Mouse (Mus musculus) forelimb bud, embryonic 11.5 days (tissue): ENCODE results near the gene Klf6.

Source experiments
- DNase-seq: peaks from one replicate; pipeline ENCODE4 v3.0.0-alpha.2; 2012; ENCODE audit warnings: low read depth, low spot score

Klf6 gene

DNA sequence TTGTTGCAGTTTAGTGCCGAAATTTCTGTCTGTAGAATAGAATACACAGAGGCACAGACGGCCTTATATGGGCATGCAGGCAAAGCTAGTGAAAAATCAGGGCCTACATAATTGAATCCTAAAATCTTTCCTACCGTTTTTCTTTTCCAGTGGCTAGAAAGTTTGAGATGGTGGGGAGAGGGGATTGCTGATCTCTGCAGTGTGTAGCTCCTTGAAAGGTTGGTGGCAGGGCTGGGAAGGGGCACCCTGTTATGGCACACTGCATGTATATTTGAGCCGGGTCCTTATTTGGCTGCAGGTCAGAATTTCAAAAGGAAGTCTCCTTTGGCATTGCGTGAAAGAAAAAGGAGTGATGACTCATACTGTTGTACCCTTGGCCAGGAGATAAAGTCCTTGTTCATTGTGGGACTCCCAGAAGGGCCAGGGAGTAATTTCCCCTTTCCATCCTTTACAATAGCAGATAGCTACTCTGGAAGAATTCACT is 2.2 kb downstream of the Klf6 start:
- no peak for DNase-seq

DNA sequence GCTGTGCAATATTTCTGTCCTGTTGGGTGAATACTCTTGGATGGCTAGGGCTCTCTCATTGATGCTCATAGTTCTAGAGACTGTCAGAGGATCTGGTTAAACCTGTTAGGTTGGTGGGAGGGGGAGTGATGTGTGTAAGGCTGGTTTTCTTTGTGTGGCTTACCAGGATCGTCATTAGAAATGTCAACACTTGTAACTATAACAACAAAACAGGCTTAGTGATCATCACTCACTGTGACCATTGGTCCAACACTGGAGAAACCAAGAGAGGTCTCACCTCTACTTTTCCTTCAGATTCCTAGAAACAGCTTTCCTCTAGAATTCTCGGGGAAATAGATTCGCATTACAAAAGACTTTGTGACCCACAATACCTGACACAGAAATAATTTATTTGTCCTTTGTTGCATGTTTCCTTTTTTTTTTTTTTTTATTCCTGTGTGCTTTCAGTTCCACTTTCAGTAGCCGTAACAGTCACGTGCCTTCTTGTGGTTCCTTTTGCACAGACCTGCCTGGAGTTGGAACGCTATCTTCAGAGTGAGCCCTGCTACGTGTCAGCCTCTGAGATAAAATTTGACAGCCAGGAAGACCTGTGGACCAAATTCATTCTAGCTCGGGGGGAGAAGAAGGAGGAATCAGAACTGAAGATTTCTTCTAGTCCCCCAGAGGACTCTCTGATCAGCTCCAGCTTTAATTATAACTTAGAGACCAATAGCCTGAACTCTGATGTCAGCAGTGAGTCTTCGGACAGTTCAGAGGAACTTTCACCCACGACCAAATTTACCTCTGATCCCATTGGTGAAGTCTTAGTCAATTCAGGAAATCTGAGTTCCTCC is 3.2 kb downstream of the Klf6 start:
- no peak for DNase-seq

DNA sequence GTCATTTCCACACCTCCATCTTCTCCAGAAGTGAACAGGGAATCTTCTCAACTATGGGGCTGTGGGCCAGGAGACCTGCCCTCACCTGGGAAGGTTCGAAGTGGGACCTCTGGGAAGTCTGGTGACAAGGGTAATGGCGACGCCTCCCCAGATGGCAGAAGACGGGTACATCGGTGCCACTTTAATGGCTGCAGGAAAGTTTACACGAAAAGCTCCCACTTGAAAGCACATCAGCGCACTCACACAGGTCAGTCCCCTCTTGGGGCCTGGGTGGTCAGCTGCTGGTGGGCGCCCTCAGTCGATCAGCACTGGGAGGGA is 3.8 kb downstream of the Klf6 start:
- no peak for DNase-seq

DNA sequence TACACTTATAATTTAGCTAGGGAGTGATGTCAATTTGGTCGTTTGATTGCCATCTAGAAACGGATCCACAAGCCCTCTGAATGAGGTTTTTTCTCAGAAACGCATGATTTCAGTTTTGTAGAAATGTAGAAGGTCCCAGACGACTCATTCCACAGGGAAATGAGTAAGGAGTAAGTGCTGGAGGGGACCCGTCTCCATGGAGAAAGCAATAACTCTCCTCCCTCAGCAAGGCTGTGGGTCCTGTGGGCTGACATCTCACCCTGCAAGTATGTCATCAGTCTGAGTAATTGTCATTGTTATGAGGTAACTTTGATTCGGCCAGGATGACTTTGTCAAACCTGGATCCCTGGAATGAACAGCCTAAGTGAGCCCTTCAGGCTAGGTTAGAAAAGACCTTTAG is 4.8 kb downstream of the Klf6 start:
- DNase-seq = no peak

DNA sequence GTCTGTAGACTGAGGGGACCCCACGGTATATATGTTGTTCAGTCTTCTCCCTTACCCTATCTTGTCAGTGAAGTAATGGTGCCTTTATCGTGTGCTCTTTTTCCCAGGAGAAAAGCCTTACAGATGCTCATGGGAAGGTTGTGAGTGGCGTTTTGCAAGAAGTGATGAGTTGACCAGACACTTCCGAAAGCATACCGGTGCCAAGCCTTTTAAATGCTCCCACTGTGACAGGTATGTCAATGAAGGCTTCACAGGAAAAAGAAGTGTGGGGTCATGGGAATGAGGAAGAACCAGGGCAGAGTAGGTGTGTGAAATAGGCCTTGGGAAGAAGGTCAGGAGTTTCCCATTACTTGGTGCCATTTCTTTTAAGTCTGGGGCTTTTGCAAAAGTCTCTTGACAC is 5.2 kb downstream of the Klf6 start:
- no peak for DNase-seq

DNA sequence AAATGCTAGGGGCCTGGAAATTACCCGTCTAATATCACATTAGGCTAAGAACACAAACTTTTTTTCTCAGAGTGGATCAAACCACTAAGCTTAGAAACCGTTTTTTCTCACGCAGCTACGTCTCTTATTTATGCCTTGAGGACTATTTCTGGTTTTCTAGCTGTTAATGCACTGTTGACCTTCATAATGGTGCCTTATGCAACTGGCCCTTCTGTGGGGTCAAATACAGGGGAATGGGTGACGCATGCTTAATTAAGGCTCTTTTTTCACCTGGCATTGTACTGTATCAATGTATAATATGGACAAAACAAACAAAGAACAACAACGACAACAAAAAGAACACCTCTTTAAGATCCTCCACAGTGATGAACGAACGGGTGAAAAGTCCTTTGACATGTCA is 7.1 kb downstream of the Klf6 start:
- no peak for DNase-seq

DNA sequence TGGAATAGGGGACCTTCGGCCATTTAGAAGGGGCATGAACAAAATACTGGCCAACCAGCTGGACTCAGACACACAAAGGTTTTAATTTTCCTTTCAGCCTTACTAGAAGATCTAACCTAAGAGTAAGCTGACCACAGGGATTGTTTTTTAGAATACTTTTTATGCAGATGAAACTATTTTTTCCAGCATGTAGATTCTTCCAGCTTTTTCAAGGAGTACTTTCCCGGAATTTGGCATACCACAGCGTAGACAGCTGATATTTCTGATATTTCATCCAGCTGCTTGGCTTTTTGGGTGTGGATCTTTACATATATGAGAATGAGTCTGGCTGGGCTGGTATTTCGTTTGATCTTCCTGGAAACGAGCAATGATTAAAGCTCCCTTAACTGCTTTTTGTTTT is 8.2 kb downstream of the Klf6 start:
- DNase-seq = no peak

DNA sequence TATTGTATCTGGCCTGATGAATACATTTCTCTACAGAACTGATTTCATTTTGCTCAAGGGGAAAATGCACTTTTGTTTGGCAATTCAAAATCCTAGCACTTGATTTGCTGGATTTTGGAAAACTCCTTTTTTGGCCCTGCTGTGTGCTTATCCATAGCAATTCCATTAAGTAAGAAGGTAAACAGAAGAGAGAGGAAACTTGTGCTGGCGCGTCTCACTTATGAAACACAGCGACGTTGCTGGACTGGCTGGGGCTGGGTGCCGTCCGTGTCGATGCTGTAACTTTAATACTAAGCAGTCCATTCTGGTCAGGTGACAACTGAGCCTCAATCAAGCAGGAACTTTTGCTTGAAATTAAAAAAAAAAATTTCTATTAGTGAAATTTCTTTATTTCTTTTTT is 8.6 kb downstream of the Klf6 start:
- no peak for DNase-seq

DNA sequence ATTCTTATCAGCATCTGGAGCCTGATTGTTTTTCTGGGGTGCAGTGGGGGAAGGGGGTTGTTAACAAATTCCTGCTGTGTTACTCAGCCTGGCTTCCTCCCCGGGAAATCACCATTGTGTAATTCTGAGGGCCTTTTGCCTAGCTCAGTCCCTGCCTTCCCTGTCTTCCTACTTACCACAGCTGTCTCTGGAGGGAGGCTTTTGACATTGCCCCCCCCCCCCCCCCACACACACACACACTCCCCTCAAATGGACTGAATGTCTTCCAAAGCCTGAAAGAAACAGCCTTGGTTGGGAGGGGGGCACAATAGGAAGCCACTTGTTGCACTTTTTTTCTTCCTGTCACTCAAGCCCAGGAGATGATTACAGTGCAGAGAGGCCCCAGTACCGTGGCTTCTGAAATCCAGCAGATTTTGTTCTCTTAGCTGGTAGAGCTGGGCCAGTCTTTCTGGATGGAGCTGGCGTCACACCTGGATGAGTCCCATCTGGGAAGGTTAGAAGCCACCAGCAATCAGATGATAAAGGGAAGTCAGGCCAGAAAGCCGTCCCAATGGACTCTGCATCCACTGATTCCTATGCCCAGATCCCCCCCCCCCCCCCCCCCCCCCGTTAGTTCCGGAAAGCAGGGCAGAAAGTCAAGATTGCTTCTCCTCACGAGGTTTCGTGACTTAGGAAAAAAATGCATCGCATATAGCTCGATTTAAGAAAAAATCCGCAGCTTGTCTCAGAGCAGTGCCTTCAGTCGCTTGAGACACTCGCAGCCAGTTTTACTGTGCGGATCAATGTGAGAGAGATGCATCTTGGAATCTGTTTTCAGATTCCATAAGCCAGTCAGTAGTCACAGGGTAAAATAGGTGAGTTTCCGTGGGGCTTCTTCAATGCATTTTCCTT is 9.3 kb downstream of the Klf6 start:
- peak; percentile 7 for DNase-seq

DNA sequence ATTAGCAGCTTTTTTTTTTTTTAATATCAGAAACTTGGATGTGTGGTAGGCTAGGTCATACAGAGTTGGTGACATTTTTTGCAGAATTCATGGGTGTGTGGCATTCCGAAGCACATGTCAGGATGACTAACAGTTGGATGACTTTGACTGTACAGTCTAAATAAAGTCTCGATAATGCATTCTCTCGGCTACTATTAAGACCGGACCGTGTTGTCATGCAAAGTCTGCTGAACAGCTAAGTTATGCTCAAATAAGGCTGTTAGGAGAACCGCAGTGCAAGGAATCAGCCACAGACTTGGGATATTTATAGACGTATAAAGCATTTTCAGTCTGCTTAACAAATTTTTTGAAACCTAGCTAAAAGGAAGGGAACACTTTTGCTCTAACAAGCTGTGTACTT is 10.1 kb downstream of the Klf6 start:
- DNase-seq = no peak

DNA sequence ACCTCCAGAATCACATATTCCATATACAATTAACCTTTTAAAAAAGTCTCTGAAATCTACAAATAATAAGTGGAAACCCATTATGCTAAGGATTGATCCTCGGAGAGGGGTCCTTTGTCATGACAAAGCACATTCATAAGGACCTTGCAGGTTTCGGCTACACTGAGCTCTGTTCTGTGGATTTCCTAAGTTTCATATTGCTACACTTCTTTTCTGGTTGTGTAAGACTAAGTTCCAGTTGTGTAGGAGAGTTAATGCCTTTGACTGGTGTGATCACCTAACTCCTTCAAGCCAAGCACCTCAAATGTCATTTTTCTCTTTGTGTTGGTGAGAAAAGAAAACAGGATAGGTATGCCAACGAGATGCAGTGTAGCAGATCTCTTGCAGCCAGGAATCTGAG is 12.4 kb downstream of the Klf6 start:
- DNase-seq = no peak

DNA sequence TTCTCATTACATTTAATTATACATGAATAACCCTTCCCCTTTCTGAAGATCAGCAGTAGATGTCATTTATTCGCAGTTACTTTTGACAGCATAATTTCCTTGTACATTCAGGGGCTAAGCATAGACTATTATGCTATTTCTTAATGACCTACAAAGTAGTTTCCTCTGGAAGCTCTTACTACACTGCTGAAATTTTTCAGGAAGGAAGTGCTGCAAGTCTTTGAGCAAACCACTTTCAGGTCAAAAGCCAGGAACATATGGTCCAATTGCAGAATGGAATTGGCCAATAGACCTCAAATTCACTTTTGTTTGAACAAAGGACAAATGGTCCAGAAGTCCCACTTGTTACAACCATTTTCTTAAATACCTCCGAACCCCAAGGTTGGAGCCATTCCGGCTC is 14.2 kb downstream of the Klf6 start:
- DNase-seq = no peak

DNA sequence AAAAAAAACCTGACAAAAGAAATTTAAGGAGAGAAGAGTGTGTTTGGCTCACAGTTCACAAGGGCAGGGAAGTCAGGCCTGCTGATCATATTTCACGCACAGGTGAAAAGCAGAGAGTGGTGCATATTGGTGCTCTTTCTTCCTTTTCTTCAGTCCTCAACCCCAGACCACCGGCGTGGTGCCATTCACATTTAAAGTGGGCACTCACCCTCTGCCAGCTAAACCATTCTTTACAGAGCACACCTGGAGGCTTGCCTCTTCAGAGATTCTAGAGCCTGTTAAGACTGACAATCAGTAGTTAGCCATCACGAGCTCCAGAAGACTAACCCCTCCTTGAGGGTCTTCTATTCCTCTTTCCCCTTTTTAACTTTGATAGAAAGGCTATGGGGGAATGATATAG is 17.5 kb downstream of the Klf6 start:
- no peak for DNase-seq

DNA sequence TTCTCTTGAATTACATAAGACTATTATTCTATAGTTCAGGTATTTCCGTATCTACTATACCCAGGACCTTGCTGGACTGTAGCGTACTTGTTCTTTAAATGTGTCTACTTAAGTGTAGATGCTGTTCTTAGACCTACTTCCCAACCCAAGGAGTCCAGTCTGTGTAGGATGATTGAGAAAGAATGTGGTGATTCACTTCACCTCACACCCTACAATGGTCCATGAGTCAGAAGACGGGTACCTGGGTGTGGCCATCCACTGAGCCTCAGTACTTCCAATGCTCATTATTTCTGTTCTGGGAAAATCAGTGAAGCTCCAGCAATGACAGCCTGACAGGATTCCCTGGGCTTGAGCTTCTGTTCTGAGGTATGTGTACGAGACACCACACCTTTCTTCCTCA is 25.5 kb downstream of the Klf6 start:
- no peak for DNase-seq

DNA sequence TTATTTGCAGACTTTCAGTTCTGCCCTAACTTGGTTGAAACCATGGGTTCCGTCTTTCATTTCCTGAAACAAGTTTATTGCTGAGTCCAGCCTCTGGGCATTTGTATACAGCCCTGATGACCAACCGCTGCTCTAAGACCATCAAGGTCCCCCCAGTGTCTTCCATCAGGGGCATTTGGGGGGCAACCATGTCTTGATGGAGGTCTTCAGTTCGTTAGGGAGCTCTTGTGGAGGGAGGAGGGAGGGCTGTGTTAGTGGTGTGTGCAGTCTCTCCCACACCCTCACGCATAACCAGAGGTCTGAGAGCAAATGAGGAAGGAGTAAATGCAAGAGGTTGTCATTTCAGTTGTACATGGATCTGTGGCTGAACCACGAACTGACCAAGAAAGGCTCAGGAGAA is 26.9 kb downstream of the Klf6 start:
- no peak for DNase-seq

DNA sequence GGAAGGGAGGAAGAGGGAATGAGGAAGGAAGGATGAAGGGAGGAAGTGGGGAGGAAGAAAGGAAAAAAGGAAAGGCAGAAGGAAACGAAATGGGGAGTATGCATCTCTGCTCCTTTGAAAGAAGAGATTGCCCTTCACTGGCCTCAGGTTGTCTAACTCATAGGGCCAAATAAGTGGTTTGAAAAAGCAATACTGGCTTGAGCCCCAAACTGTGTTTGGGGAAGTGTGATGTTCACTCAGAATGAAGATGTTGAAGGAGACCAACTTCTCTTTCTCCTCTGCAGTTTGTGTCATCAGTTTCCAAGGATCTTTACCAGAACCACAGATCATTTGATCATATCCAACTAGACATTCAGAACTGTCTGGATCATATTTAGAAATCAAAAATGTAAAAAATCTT is 27.4 kb downstream of the Klf6 start:
- DNase-seq = no peak

DNA sequence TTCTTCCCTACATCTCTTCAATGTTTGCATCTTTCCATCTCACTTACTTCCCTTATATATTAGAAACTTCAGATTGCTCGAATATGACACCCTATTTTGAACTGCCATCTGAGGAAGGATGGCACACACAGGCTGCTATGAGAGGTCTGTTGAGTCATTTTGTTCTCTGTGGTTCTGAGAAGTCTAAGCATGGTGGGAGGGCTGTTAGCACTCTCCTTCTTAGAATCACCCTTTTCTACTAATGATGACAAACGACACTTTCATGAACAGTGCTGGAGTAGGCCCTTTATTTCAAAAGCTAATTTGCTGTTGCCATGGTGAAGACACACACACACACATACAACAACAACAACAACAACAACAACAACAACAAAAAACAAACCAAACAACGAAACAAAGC is 28.8 kb downstream of the Klf6 start:
- no peak for DNase-seq

DNA sequence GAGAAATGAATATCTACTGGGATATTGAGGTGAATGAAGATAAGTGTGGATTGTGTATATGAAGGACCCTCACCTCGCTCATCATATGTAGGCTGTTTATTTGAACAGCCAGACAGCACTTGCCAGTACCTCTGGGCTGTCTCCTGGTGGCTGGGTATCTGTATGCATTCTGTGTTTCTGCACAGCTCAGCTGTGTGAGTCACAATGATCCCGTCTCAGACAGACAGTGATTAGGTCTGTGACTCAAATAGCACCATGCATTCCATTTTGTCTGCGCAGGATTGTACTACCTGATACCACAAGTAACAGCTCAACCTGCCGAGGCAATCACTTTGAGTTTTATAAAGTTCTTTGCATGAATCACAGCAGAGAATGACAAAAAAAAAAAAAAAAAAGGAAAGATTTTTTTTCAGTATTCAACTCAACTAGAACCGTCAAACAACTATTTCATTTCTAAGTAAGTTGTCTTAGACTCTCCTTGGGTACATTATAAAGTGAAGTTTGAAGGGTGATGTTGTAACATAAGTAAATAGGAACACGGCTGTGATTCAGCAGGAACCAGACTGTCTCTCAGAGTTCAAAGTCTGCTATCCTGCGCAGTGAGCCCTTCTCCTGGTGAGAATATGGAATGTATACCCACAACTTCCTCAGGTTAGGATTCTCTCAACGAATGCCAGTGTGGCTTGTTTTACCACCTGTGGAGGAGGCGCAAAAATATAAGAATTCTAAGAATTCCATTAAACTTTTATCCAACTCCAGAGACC is 31.6 kb downstream of the Klf6 start:
- DNase-seq = no peak

DNA sequence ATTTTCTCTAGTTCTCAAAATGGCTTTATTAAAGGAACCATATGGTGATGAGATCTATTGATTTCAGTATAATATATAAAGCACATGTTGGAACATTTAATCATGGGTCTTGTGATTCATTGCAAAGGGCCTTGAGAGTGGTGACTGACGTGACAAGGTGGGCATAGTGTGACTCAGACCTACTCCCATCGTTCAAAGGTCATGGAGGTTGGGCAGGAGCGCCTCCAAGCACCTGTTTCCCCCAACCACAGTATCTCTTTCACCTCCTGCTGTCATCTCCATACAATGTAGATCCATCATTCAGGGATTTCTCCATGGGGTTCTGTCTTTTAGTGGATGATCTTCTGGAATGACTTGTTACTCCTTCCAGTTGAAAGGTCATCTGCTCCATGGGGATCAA is 33.6 kb downstream of the Klf6 start:
- DNase-seq = no peak

DNA sequence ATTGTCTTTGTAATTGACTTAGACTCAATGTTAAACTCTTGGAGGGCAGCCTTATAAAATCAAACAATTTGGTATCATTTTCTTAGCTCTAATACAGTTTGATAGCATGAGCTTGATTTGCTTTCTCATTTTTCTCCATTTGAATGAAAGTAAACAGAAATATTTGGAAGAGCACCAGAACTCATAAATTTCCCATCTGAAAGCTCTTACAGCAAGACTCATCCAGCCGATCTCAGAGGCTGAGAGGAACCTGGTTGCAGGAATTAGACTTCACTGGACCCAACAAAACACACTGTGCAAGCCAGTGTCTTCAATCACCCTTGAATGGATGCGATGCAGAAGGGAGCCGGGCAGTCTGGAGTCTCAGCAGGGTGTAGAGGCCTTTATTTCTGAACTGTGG is 34.6 kb downstream of the Klf6 start:
- DNase-seq = no peak

DNA sequence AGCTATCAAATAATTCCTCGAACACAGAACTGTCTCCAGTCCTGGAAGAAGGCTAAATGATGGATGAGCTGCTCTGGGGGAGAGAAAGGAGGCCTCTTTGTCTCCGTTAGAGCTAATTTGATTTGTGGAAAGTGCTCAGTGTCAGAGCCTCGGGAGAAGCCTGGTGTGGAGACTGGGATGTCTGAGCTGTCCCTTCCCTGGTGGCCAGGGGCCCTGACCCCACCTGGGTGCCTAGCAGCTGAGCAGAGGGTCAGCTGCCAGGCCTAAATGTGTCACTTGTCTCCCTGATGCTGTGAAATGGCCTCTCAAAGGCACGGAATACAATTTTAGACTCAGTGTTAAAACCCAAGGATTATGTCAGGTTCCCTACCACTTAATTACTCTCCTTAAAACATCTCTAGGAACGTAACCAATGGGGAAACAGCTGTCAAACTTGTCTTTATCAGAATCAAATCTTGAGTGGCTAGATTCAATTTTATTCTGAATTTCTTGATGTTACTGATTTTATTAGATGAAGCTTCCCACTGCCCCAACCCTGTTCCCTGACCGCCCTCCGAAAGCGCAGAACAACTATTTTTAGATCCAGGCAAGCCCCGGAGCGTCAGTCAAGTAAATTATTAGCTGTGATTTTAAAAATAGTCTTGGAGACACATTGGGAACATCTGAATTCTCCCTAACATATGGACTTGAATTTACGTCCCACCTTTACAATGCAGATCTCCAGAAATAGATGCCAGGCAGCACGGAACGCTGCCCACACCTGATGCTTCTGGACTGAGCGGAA is 36.1 kb downstream of the Klf6 start:
- no peak for DNase-seq

DNA sequence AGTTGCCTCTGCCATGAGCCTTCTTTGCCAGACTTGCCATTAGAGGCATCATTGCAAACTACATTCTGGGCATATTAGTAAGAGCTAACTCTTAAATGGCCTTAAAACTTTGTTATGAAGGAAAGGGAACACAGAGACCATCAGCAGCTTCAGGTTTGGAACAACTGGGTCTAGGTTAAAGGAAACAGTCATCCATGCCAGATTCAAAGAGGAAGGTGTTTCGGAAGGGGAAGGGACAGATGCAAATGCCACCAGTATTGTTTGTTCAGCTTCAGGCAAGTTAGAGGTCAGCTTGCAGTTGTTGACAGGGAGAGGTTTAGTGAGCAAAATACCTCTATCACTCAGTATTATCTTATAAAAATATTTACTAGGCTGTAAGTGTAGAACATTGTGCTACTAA is 37.7 kb downstream of the Klf6 start:
- DNase-seq = no peak
